Mouse (Mus musculus) lung, adult 2 months (tissue): ENCODE measurements around the gene Rufy2. TPM values are rescaled to one million over a fixed set of nuclear protein-coding genes. Genes with fewer than 3 reads are reported as not detected.

Experiments
- DNase-seq: peaks from one replicate; pipeline ENCODE4 v3.0.0; 2022
- H3K4me1 ChIP-seq: fragments of 200-500 bp; 2 replicates; pipeline ENCODE4 v1.6.1; 2011; ENCODE audit warnings: low read length; ENCODE audit not compliant: control insufficient read depth, insufficient read depth
- H3K4me3 ChIP-seq: fragments of 200-500 bp; replicated peaks from 2 replicates; pipeline ENCODE3; 2011; ENCODE audit warnings: low read depth, mild to moderate bottlenecking, control low read depth, low read length; ENCODE audit errors: extremely low read depth
- CTCF ChIP-seq: fragments of 200-500 bp; IDR thresholded peaks from 2 replicates; pipeline ENCODE4 v1.5.1; 2011; ENCODE audit warnings: mild to moderate bottlenecking, low read length, control low read depth; ENCODE audit not compliant: insufficient read depth
- POLR2A ChIP-seq: fragments of 200-500 bp; IDR thresholded peaks from 2 replicates; pipeline ENCODE4 v1.6.1; 2011; ENCODE audit warnings: low read depth, mild to moderate bottlenecking, control low read depth, low read length, borderline replicate concordance; ENCODE audit errors: extremely low read depth
- WGBS: fragments of 180-500 bp; shearing (Covaris S2); methylation state at CpG from one replicate; pipeline ENCODE4 v1.1.7; 2018; 5-methylcytosine and 5-hydroxymethylcytosine counted together
- polyA plus RNA-seq: library from polyadenylated mRNA; depleted of rRNA; stranded (reverse); fragments of >200 nt; gene quantifications from 2 replicates; pipeline ENCODE4 v1.2.3, GENCODE M21; 2012; rRNA removed

Gene Rufy2
- polyA plus RNA-seq, 1 experiment = 4.4 TPM

GRCm38 (mm10) chr10:63059862-63060261 lies 79.8 kb downstream of the Rufy2 start, which contains the start of gene Pbld1:
Gene Pbld1, plus strand, starts transcription at chr10:63060162.
- TF ChIP-seq POLR2A (no peak), CTCF (no peak)
- Histone ChIP-seq H3K4me3 (no peak within 1 kb of the TSS), H3K4me1 (0 out of 2 replicates have a peak, but pooled peaks cover 2% of the 10 kb centered on the region)
- WGBS = 91% methylated on average over 2 of the region's 2 CpGs
- DNase-seq = no peak

- Histone ChIP-seq H3K4me1 (0 out of 2 replicates have a peak, but pooled peaks cover 2% of the 10 kb centered on the region), H3K4me3 (no peak overlapping the region)
- TF ChIP-seq CTCF (no peak), POLR2A (no peak)
- peak; percentile 47 for DNase-seq
- WGBS = 20% methylated on average over 11 of the region's 11 CpGs
Observed at GRCm38 (mm10) chr10:63060406-63060805, 80.4 kb downstream of the Rufy2 start.

- Histone ChIP-seq H3K4me1 (0 out of 2 replicates have a peak, but pooled peaks cover 2% of the 10 kb centered on the region), H3K4me3 (no peak overlapping the region)
- WGBS = 77% methylated on average over 12 of the region's 12 CpGs
- DNase-seq = no peak
- TF ChIP-seq CTCF (no peak), POLR2A (no peak)
Observed at GRCm38 (mm10) chr10:63061266-63061665, 81.2 kb downstream of the Rufy2 start.

GRCm38 (mm10) chr10:63062696-63063095 lies 82.7 kb downstream of the Rufy2 start:
- H3K4me3 ChIP-seq = no peak overlapping the region
- no peak for DNase-seq
- 0 out of 2 replicates have a peak, but pooled peaks cover 2% of the 10 kb centered on the region for H3K4me1 ChIP-seq
- TF ChIP-seq CTCF (no peak), POLR2A (no peak)
- WGBS = 92% methylated on average over 5 of the region's 5 CpGs

GRCm38 (mm10) chr10:63063365-63063764 lies 83.3 kb downstream of the Rufy2 start:
- DNase-seq = no peak
- 74% methylated on average over 7 of the region's 7 CpGs for WGBS
- TF ChIP-seq POLR2A (no peak), CTCF (no peak)
- H3K4me3 ChIP-seq = no peak overlapping the region
- 0 out of 2 replicates have a peak, but pooled peaks cover 2% of the 10 kb centered on the region for H3K4me1 ChIP-seq

GRCm38 (mm10) chr10:63064516-63064915 lies 84.5 kb downstream of the Rufy2 start:
- 0 out of 2 replicates have a peak, but pooled peaks cover 2% of the 10 kb centered on the region for H3K4me1 ChIP-seq
- WGBS = 82% methylated on average over 9 of the region's 9 CpGs
- TF ChIP-seq CTCF = no peak
- no peak for TF ChIP-seq POLR2A
- DNase-seq = no peak
- no peak overlapping the region for H3K4me3 ChIP-seq

- Histone ChIP-seq H3K4me1 (no peaks in the 10 kb centered on the region), H3K4me3 (no peak overlapping the region)
- 68% methylated on average over 8 of the region's 8 CpGs for WGBS
- no peak for DNase-seq
- no peak for TF ChIP-seq POLR2A
- no peak for TF ChIP-seq CTCF
Observed at GRCm38 (mm10) chr10:63065561-63065960, 85.5 kb downstream of the Rufy2 start.

GRCm38 (mm10) chr10:63065988-63066387 lies 86.0 kb downstream of the Rufy2 start:
- Histone ChIP-seq H3K4me3 (no peak overlapping the region), H3K4me1 (no peaks in the 10 kb centered on the region)
- peak; percentile 69 for DNase-seq
- 9% methylated on average over 5 of the region's 5 CpGs for WGBS
- TF ChIP-seq CTCF (peak; percentile 93), POLR2A (no peak)

Other genes with a start within 250 kb of the Rufy2 start
- 30.9 and 41.9 TPM in 2 replicates for gene Ccar1, start 187.9 kb upstream of the Rufy2 start, polyA plus RNA-seq
- 2.4 and 3.2 TPM in 2 replicates for gene Tet1, start 71.2 kb upstream of the Rufy2 start, polyA plus RNA-seq
- gene Slc25a16, start 59.6 kb upstream of the Rufy2 start, polyA plus RNA-seq = 43.7 and 60.6 TPM in 2 replicates
- 4.9 and 7.1 TPM in 2 replicates for gene Dna2, start 33.2 kb upstream of the Rufy2 start, polyA plus RNA-seq
- gene Hnrnph3, start 44.0 kb downstream of the Rufy2 start, polyA plus RNA-seq = 14.3 and 27.5 TPM in 2 replicates
- 1.7 and 2.2 TPM in 2 replicates for gene Pbld2, start 44.1 kb downstream of the Rufy2 start, polyA plus RNA-seq
- gene Pbld1, start 79.9 kb downstream of the Rufy2 start, polyA plus RNA-seq = 0.71 and 2.2 TPM in 2 replicates
- not detected in 2 replicates for gene Atoh7, start 119.4 kb downstream of the Rufy2 start, polyA plus RNA-seq
- gene Mypn, start 223.7 kb downstream of the Rufy2 start, polyA plus RNA-seq = 0.63 and 2.6 TPM in 2 replicates